Mouse (Mus musculus): Measurements from ENCODE around the gene Mrc2. TPM values are rescaled to one million over a fixed set of nuclear protein-coding genes. Genes with fewer than 3 reads are reported as not detected.

Mrc2 gene
- polyA plus RNA-seq, 1 experiment from 2014 or later, result 33.6 TPM

DNA sequence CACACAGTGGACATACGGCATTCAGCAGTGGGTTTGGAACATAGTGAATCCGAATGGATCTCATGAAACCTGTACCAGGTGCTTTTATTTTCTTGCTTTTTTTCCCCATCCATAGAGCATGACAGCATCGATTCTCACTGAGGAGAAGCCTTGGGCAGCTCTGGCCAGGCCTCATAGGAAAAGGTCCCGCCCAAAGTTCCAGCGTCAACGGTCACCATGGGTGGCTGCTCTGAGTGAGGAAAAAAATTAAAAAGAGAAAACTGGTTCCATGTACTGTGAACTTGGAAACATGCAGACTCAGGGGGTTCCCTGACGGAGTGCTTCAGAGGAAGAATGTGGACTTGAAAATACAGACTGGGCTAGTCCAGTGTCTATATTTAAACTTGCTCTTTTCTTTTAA lies 11.2 kb upstream of the Mrc2 start:
- H3K9me3 ChIP-seq, result no peaks in the 10 kb centered on the region
- 77% methylated on average over 7 of the region's 7 CpGs for WGBS
- no peak overlapping the region for H3K4me3 ChIP-seq
- peaks cover 39% of the 10 kb centered on the region for H3K4me1 ChIP-seq
- no peaks in the 10 kb centered on the region for H3K27me3 ChIP-seq
- H3K4me2 ChIP-seq, result no peak overlapping the region
- H3K27ac ChIP-seq, result peak overlapping the region; percentile 57
- no peak for ATAC-seq (ENCODE audit: insufficient number of reproducible peaks, low FRiP score, low TSS enrichment, low read depth)
- H3K36me3 ChIP-seq, result peaks cover 45% of the 10 kb centered on the region
- H3K9ac ChIP-seq, result no peak overlapping the region

DNA sequence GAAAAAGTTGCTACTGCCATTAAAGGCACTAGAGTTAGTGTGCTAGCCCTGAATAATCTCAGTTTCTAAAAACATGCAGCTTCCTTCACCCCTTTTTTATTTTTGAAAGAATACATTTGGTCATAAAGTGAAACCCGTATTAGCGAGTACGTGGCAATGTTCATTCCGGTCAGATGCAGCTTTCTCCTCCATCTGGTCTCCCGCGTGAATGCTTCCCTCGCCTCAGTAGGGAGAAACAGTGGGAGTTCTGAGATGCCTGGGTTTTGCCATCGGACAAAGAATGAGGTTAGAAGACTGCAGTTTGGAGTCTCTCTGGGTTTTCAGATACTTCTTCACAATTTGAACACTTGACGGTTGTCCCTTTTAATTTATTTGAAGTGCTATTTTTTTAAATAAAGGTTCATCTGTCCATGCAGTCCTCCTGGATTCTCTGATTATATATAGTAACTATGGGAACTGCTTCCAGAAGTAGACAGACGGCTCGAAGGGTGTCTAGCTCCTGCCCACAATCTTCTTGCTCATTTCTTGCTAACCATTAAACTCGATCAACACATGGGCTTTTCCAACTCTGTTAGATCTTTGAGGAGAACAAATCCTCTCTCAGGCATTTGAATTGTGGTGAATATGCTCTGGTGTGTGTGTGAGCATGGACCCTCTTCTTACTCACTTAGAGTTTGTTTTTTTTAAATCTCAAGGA lies 10.5 kb upstream of the Mrc2 start:
- H3K36me3 ChIP-seq, result peaks cover 40% of the 10 kb centered on the region
- 42% methylated on average over 12 of the region's 12 CpGs for WGBS
- H3K9me3 ChIP-seq, result no peaks in the 10 kb centered on the region
- no peaks in the 10 kb centered on the region for H3K27me3 ChIP-seq
- no peak overlapping the region for H3K4me2 ChIP-seq
- no peak for ATAC-seq (ENCODE audit: insufficient number of reproducible peaks, low FRiP score, low TSS enrichment, low read depth)
- peak overlapping the region; percentile 57 for H3K27ac ChIP-seq
- no peak overlapping the region for H3K9ac ChIP-seq
- peaks cover 40% of the 10 kb centered on the region for H3K4me1 ChIP-seq
- H3K4me3 ChIP-seq, result no peak overlapping the region

DNA sequence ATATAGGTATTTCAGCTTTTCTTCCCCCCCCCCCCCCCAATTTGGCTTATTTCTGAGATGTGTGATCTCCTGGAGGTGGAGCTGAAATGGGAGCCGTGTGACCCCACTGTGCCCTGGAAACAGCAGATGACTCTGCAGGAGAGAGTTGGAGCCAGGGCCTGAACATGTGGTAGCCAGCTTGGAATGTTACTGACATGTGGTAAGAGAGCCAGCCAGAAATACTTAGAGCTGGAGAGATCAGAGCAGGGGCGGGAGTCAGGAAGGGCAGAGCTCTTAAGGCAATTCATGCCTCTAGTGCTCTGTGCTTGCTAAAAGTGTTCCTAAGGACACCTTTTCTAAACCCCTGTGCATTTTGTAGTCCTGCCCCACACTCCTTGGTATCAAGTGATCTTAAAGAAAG lies 10.0 kb upstream of the Mrc2 start:
- Histone ChIP-seq H3K27me3 (no peaks in the 10 kb centered on the region), H3K9ac (no peak overlapping the region), H3K36me3 (peaks cover 38% of the 10 kb centered on the region), H3K4me2 (no peak overlapping the region), H3K9me3 (no peaks in the 10 kb centered on the region), H3K4me3 (no peak overlapping the region), H3K27ac (peak overlapping the region; percentile 57), H3K4me1 (peaks cover 40% of the 10 kb centered on the region)
- peak; percentile 79 for ATAC-seq (ENCODE audit: insufficient number of reproducible peaks, low FRiP score, low TSS enrichment, low read depth)
- 21% methylated on average over 2 of the region's 2 CpGs for WGBS

DNA sequence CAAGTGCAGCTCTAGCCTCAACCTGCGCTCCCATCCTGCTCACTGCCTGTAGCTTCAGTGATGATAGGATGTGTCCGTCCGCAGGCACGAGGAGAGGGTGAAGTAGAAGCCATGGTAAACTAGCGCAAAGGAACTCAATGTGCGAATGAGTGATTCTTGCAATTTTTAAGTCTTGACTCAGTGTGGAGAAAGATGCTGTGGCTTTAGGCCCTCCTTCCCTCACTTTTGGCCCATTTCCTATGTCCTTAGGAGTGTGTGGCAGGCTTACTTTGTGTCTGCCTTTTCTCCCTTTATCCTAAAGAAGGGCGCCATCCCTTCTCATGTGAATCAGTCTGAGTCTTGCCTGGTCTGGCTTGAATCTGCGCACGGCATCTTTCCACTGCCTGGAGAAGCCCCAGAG lies 9.4 kb upstream of the Mrc2 start:
- H3K4me2 ChIP-seq, result no peak overlapping the region
- peaks cover 40% of the 10 kb centered on the region for H3K4me1 ChIP-seq
- H3K4me3 ChIP-seq, result no peak overlapping the region
- H3K27ac ChIP-seq, result peak overlapping the region; percentile 57
- 84% methylated on average over 9 of the region's 9 CpGs for WGBS
- no peaks in the 10 kb centered on the region for H3K27me3 ChIP-seq
- H3K9ac ChIP-seq, result no peak overlapping the region
- peaks cover 35% of the 10 kb centered on the region for H3K36me3 ChIP-seq
- ATAC-seq (ENCODE audit: insufficient number of reproducible peaks, low FRiP score, low TSS enrichment, low read depth), result no peak
- H3K9me3 ChIP-seq, result no peaks in the 10 kb centered on the region

DNA sequence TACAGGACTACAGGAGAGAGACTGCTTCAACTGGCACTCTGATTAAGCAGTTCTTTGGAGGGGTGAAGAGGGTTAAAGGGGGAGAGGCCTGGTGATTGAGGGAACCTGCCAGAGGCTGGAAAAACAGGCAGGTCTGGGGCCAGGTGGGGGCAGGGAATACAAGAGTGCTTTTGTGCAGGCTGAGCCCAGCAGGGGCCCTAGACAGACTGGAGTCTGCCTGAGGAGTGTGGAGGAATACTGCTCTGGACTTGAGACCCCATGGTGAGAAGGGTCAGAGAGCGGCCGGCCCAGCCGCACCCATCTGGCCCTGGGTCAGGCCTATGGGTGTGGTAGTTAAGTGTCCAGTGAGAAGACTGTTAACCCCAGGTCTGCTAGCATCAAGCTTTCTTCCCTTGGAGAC lies 6.7 kb upstream of the Mrc2 start:
- 40% methylated on average over 3 of the region's 3 CpGs for WGBS
- H3K4me2 ChIP-seq, result no peak overlapping the region
- peaks cover 37% of the 10 kb centered on the region for H3K36me3 ChIP-seq
- no peak overlapping the region for H3K4me3 ChIP-seq
- peak; percentile 58 for ATAC-seq (ENCODE audit: insufficient number of reproducible peaks, low FRiP score, low TSS enrichment, low read depth)
- peak overlapping the region; percentile 79 for H3K27ac ChIP-seq
- H3K9me3 ChIP-seq, result no peaks in the 10 kb centered on the region
- no peak overlapping the region for H3K9ac ChIP-seq
- H3K4me1 ChIP-seq, result peaks cover 61% of the 10 kb centered on the region
- no peaks in the 10 kb centered on the region for H3K27me3 ChIP-seq

- Histone ChIP-seq H3K36me3 (peaks cover 23% of the 10 kb centered on the region; the same call in 1 of the 2 replicates), H3K4me3 (no peak overlapping the region), H3K4me2 (no peak overlapping the region), H3K4me1 (peaks cover 59% of the 10 kb centered on the region), H3K27me3 (no peaks in the 10 kb centered on the region), H3K27ac (0 out of 2 replicates have a peak overlapping the region, but pooled peaks have one; percentile 44), H3K9ac (no peak overlapping the region), H3K9me3 (no peaks in the 10 kb centered on the region)
- no peak for ATAC-seq (ENCODE audit: insufficient number of reproducible peaks, low FRiP score, low TSS enrichment, low read depth)
- 34% methylated on average over 3 of the region's 3 CpGs for WGBS
Measured at GRCm38 (mm10) chr11:105289403-105289802, 3.0 kb upstream of the Mrc2 start.

DNA sequence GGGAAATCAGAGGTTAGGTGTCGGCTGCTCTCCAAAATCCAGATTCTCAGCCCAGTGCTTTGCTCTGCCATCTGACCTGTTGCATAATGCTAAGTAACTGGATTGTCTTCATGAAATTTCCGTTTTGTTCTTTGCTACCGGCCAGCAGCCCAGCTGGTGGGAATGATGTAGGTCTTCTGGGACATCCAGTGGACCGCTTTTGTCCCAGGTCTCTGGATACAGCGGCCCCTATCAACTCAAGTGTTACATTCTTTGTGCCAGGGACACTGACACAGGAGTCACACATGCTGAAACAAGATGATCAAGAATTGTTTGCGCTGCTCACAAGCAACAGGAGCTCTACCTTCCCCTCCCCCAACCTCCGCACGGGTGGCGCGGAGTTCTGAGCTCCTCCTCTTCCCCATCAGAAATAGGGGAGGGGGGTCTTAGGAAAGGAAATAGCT lies 741 bp upstream of the Mrc2 start:
- H3K36me3 ChIP-seq, result peaks cover 22% of the 10 kb centered on the region; the same call in 1 of the 2 replicates
- peak overlapping the region; percentile 88 for H3K4me3 ChIP-seq
- H3K27ac ChIP-seq, result peak overlapping the region; percentile 98
- no peaks in the 10 kb centered on the region for H3K9me3 ChIP-seq
- H3K9ac ChIP-seq, result peak overlapping the region; percentile 90
- no peaks in the 10 kb centered on the region for H3K27me3 ChIP-seq
- peak overlapping the region; percentile 72 for H3K4me2 ChIP-seq
- ATAC-seq (ENCODE audit: insufficient number of reproducible peaks, low FRiP score, low TSS enrichment, low read depth), result no peak
- 4% methylated on average over 10 of the region's 10 CpGs for WGBS
- H3K4me1 ChIP-seq, result peaks cover 57% of the 10 kb centered on the region

DNA sequence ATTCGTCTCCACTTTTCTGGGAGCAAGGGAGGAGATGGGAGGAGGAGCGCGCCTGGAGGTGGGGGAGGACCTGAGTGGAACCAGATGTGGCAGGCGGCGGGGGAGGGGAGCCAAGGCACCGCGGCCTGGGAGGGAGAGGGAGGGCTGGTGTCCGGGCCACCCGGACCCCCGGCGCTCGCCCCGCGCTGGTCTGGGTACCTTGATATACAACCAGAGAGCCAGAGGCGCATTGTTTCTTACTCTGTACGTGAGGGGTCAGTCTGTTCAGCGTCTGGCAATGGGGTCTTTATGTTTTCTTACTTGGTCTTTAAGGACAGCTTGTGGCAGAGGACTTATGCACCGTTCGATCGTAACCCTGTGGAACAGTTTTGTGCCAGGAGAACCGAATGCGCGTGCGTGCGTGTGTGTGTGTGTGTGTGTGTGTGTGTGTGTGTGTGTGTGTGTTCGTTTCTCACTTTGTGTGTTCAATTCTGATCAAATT lies 698 bp downstream of the Mrc2 start:
- Histone ChIP-seq H3K9ac (peak overlapping the region; percentile 90), H3K4me1 (peaks cover 57% of the 10 kb centered on the region), H3K4me2 (peak overlapping the region; percentile 72), H3K27me3 (no peaks in the 10 kb centered on the region), H3K27ac (peak overlapping the region; percentile 98), H3K9me3 (no peaks in the 10 kb centered on the region), H3K36me3 (peaks cover 23% of the 10 kb centered on the region), H3K4me3 (peak overlapping the region; percentile 88)
- ATAC-seq (ENCODE audit: insufficient number of reproducible peaks, low FRiP score, low TSS enrichment, low read depth), result peak; percentile 55
- under 1% methylated on average over 26 of the region's 26 CpGs for WGBS

- H3K4me2 ChIP-seq, result peak overlapping the region; percentile 72
- ATAC-seq (ENCODE audit: insufficient number of reproducible peaks, low FRiP score, low TSS enrichment, low read depth), result no peak
- H3K36me3 ChIP-seq, result peaks cover 24% of the 10 kb centered on the region
- H3K4me1 ChIP-seq, result peaks cover 53% of the 10 kb centered on the region
- no peaks in the 10 kb centered on the region for H3K27me3 ChIP-seq
- no peaks in the 10 kb centered on the region for H3K9me3 ChIP-seq
- H3K4me3 ChIP-seq, result peak overlapping the region; percentile 88
- WGBS, result 0% methylated on average over 9 of the region's 9 CpGs
- peak overlapping the region; percentile 39; the same call in 1 of the 2 replicates for H3K9ac ChIP-seq
- peak overlapping the region; percentile 98 for H3K27ac ChIP-seq
Measured at GRCm38 (mm10) chr11:105293901-105294494, 1.6 kb downstream of the Mrc2 start.

DNA sequence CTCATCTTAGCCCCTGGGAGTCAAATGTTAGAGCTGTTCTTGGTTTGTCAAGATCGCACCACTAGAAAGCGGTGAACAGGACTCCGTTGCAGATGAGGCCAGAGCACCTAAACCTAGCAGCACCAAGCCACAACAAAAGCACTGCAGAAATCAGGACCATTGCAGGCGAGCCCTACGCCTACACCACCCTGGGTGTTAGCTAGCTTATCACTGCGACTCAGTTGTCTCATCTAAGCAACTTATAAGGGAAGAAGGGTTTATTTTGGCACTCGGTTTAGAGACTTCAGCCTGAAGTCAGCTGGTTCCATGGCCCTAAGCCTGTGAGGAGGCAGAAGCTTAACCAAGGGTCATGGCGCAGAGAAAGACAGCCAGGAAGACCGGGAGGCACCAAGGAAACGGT lies 3.6 kb downstream of the Mrc2 start:
- WGBS, result 92% methylated on average over 10 of the region's 10 CpGs
- no peak overlapping the region for H3K4me2 ChIP-seq

GRCm38 (mm10) chr11:105310197-105310596 lies 17.8 kb downstream of the Mrc2 start:
- Histone ChIP-seq H3K4me3 (no peak overlapping the region), H3K4me2 (no peak overlapping the region), H3K4me1 (peaks cover 53% of the 10 kb centered on the region), H3K27me3 (no peaks in the 10 kb centered on the region), H3K36me3 (peaks cover 12% of the 10 kb centered on the region), H3K9me3 (no peaks in the 10 kb centered on the region), H3K27ac (0 out of 2 replicates have a peak overlapping the region, but pooled peaks have one; percentile 51), H3K9ac (no peak overlapping the region)
- no peak for ATAC-seq (ENCODE audit: insufficient number of reproducible peaks, low FRiP score, low TSS enrichment, low read depth)
- 82% methylated on average over 7 of the region's 7 CpGs for WGBS

More for the DNA sequence above, 3.6 kb downstream of the Mrc2 start:
- Histone ChIP-seq H3K9me3 (no peaks in the 10 kb centered on the region), H3K36me3 (peaks cover 29% of the 10 kb centered on the region), H3K4me1 (peaks cover 32% of the 10 kb centered on the region), H3K4me3 (no peak overlapping the region), H3K27ac (no peak overlapping the region), H3K9ac (no peak overlapping the region), H3K27me3 (no peaks in the 10 kb centered on the region)
- no peak for ATAC-seq (ENCODE audit: insufficient number of reproducible peaks, low FRiP score, low TSS enrichment, low read depth)

DNA sequence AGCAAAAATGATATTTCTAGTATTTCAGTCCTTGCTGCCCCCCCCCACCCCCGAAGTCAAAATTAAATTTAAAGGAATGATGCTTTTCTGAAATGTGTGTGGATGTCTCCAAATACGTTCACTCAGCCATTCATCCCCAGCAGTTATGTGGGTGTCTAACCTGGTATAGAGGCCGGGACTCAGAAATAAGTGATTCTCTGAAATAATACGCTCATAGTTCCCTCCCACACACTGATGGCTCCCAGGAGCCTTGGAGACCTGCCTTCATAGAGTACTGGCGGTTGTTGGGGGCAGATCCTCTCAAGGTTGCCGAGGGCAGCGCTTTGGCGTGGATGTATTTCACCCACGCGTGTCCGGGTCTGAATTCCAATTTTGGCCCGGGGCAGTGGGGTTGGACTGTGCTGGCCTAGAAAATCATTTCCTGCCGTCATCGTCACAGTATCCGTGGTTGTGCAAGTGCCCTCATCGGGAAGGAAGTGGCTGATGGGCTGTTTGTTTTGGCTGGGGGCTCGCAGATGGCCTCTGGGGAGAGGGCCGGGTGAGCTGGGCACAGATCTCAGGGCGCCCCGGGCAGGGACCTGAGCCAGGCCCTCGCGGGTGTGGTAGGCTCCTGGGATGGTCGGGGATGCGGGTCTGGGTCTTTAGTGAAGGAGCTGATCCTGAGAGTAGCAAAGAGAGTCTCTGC lies 19.0 kb downstream of the Mrc2 start:
- Histone ChIP-seq H3K9me3 (no peaks in the 10 kb centered on the region), H3K36me3 (no peaks in the 10 kb centered on the region; the same call in 1 of the 2 replicates), H3K27me3 (no peaks in the 10 kb centered on the region), H3K9ac (no peak overlapping the region), H3K4me1 (peaks cover 58% of the 10 kb centered on the region), H3K27ac (peak overlapping the region; percentile 73), H3K4me2 (peak overlapping the region; percentile 20; the same call in 1 of the 2 replicates), H3K4me3 (no peak overlapping the region)
- ATAC-seq (ENCODE audit: insufficient number of reproducible peaks, low FRiP score, low TSS enrichment, low read depth), result no peak
- WGBS, result 50% methylated on average over 24 of the region's 24 CpGs

Measured in limb, embryonic 15.5 days (tissue).